Comparison of ENCODE assay signal across 25 mouse cellular contexts in the genomic region with DNA sequence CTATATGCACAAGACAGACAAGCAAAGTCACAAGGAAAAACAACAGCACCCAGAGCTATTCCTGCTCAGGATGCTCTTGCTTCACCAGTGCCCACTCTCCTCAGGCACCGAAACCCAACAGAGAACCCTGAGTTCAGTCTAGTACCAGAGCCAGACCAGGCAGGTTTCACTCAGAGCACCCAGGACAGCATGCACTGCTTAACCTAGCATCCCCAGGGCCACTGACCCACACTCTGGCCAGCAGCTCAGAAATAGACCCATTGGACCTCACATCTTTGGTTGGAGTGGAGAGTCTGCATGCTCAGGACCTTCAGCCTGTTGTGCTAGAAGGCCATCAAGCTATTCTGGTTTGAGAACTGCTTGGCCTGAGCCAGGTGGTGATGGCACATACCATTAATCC.
"Had no signal": no experiment of that assay in that cellular context is flagged by ENCODE, and none has a peak within 500 bp of the region (broad histone marks: within the 10 kb centered on the region; RNA-seq: fewer than 3 reads in every experiment).

No protein-coding gene starts in this region.

- DNase-seq: gastrocnemius, adult 2 months; gastrocnemius, postnatal 10 days; gastrocnemius, postnatal 25 days; heart, adult 2 months; heart, postnatal 14 days; heart, postnatal 4 days; kidney, adult 18-20 months; kidney, adult 8-10 months; kidney, postnatal 10 days; kidney, postnatal 25 days; kidney, postnatal 4 days; liver; liver, embryonic 13.5 days had no signal

- H3K36me3 ChIP-seq: heart, embryonic 13.5 days; heart, embryonic 15.5 days; hindbrain, embryonic 13.5 days; hindbrain, embryonic 15.5 days; limb, embryonic 10.5 days; limb, embryonic 12.5 days; liver, embryonic 13.5 days had no signal

- H3K27ac ChIP-seq: gastrocnemius, adult 2 months; heart, adult 2 months; heart, embryonic 13.5 days; heart, embryonic 15.5 days; hindbrain, embryonic 13.5 days; hindbrain, embryonic 15.5 days; layer of hippocampus, adult 2 months; left cerebral cortex, adult 2 months; limb, embryonic 10.5 days; limb, embryonic 12.5 days; liver, embryonic 13.5 days had no signal

- H3K9ac ChIP-seq: heart, embryonic 13.5 days; heart, embryonic 15.5 days; hindbrain, embryonic 13.5 days; hindbrain, embryonic 15.5 days; limb, embryonic 12.5 days; liver, embryonic 13.5 days had no signal

- H3K4me1 ChIP-seq: heart, embryonic 15.5 days; hindbrain, embryonic 13.5 days; hindbrain, embryonic 15.5 days; limb, embryonic 12.5 days had no signal

- H3K9me3 ChIP-seq: heart, embryonic 13.5 days; heart, embryonic 15.5 days; hindbrain, embryonic 13.5 days; hindbrain, embryonic 15.5 days; limb, embryonic 10.5 days; limb, embryonic 12.5 days; liver, embryonic 13.5 days had no signal

- H3K4me3 ChIP-seq: gastrocnemius, adult 2 months; heart, adult 2 months; heart, embryonic 13.5 days; heart, embryonic 15.5 days; hindbrain, embryonic 13.5 days; hindbrain, embryonic 15.5 days; layer of hippocampus, adult 2 months; left cerebral cortex, adult 2 months; limb, embryonic 10.5 days; limb, embryonic 12.5 days; liver, embryonic 13.5 days had no signal

- H3K27me3 ChIP-seq: heart, embryonic 13.5 days; hindbrain, embryonic 13.5 days; hindbrain, embryonic 15.5 days; limb, embryonic 12.5 days; liver, embryonic 13.5 days had no signal

- H3K4me2 ChIP-seq: heart, embryonic 11.5 days; heart, embryonic 13.5 days; heart, embryonic 15.5 days; hindbrain, embryonic 13.5 days; hindbrain, embryonic 15.5 days; limb, embryonic 12.5 days; liver, embryonic 11.5 days; liver, embryonic 13.5 days had no signal

- ATAC-seq: inflammation-experienced regulatory T-cells, adult 6 months; intestine, embryonic 16.5 days had no signal
